Mouse (Mus musculus) thymus, adult 2 months (tissue): Measurements from ENCODE around the gene Clk4.

Source experiments
- CTCF ChIP-seq: fragments of 200-500 bp; IDR thresholded peaks from 2 replicates; pipeline ENCODE4 v1.5.1; 2012; ENCODE audit warnings: mild to moderate bottlenecking, control low read depth, low read length, moderate library complexity, borderline replicate concordance; ENCODE audit not compliant: control insufficient read depth, poor library complexity, insufficient read depth; ENCODE audit errors: extremely low read depth
- POLR2A ChIP-seq: fragments of 200-500 bp; IDR thresholded peaks from 2 replicates; pipeline ENCODE4 v1.6.1; 2012; ENCODE audit warnings: mild to moderate bottlenecking, low read length, control low read depth, moderate library complexity; ENCODE audit not compliant: control insufficient read depth, poor library complexity, insufficient read depth; ENCODE audit errors: extremely low read depth

- TF ChIP-seq CTCF (no peak), POLR2A (no peak)
These were observed 34.4 kb upstream of the Clk4 start for GRCm38 (mm10) chr11:51227104-51227503.
